Mouse (Mus musculus) liver, embryonic 15.5 days (tissue): ENCODE results near the gene Ncoa7. TPM values are rescaled to one million over a fixed set of nuclear protein-coding genes. Genes with fewer than 3 reads are reported as not detected.
"Not testable (repeated sequence)": the region's sequence is repeated elsewhere in the genome, so short reads cannot be mapped to it uniquely, and the experiment has no call there.

ENCODE experiments used
- ATAC-seq: fragments of 200-750 bp; cut with Nextera tagmentation; 2 replicates; pipeline ENCODE4 v1.8.0; 2017; ENCODE audit warnings: moderate number of reproducible peaks, mild to moderate bottlenecking, moderate library complexity; ENCODE audit not compliant: insufficient read depth
- H3K27ac ChIP-seq: fragments of 300-500 bp; sonication (generic); replicated peaks from 2 replicates; pipeline ENCODE4 v1.5.1; 2015; ENCODE audit warnings: mild to moderate bottlenecking, inconsistent platforms
- H3K27me3 ChIP-seq: fragments of 300-500 bp; sonication (generic); 2 replicates; pipeline ENCODE4 v1.6.1; 2015; ENCODE audit warnings: mild to moderate bottlenecking, inconsistent platforms
- H3K36me3 ChIP-seq: fragments of 300-500 bp; sonication (generic); replicated peaks from 2 replicates; pipeline ENCODE4 v1.6.1; 2015; ENCODE audit warnings: moderate library complexity, mild to moderate bottlenecking, inconsistent platforms
- H3K4me1 ChIP-seq: fragments of 300-500 bp; sonication (generic); replicated peaks from 2 replicates; pipeline ENCODE4 v1.6.1; 2015; ENCODE audit warnings: inconsistent platforms
- H3K4me2 ChIP-seq: fragments of 300-500 bp; sonication (generic); 2 replicates; pipeline ENCODE4 v1.6.1; 2015; ENCODE audit warnings: moderate library complexity, mild to moderate bottlenecking, inconsistent platforms
- H3K4me3 ChIP-seq: fragments of 300-500 bp; sonication (generic); replicated peaks from 2 replicates; pipeline ENCODE4 v1.5.1; 2015; ENCODE audit warnings: mild to moderate bottlenecking, inconsistent platforms
- H3K9ac ChIP-seq: fragments of 300-500 bp; sonication (generic); 2 replicates; pipeline ENCODE4 v1.6.1; 2015; ENCODE audit warnings: moderate library complexity, mild to moderate bottlenecking, inconsistent platforms
- H3K9me3 ChIP-seq: fragments of 300-500 bp; sonication (generic); replicated peaks from 2 replicates; pipeline ENCODE4 v1.6.1; 2016; ENCODE audit warnings: inconsistent platforms
- WGBS: fragments of 180-500 bp; shearing (Covaris S2); methylation state at CpG from one replicate; pipeline ENCODE4 v1.1.7; 2015; ENCODE audit warnings: mixed read lengths; ENCODE audit not compliant: insufficient replicate concordance; 5-methylcytosine and 5-hydroxymethylcytosine counted together
- polyA plus RNA-seq: library from polyadenylated mRNA; unstranded; fragments of >200 nt; fragmentation: Nextera tagmentation; extraction: Ambion mirVana; gene quantifications from 2 replicates; pipeline ENCODE4 v1.2.1, GENCODE M21; 2015

Ncoa7 gene
- polyA plus RNA-seq, 1 experiment from 2014 or later = 12.2 TPM

DNA sequence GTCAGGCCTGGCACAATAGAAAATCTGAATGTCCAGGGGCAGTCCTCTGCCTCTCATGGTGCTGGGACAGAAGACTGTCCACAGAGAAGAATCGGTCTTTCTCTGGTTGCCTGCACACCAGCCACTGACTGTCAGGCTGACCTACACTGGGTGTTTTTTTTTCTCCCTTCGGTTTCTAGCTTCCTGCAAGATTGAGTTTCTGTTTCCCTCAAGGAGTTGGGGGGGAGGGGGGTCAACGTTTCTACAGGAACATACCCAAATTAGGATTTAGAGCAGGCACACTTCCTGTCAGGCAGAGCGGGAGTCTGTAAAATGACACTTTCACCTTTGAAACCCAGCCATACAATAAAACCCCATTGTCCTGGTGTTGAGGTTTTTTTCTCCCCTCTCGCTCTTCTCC is 147.5 kb downstream of the Ncoa7 start:
- no peak for ATAC-seq
- peaks cover 52% of the 10 kb centered on the region for H3K36me3 ChIP-seq
- H3K9ac ChIP-seq = no peak overlapping the region
- no peaks in the 10 kb centered on the region for H3K9me3 ChIP-seq
- H3K4me3 ChIP-seq = peak overlapping the region; percentile 20; the same call in 1 of the 2 replicates
- H3K4me2 ChIP-seq = peak overlapping the region; percentile 33
- H3K27ac ChIP-seq = no peak overlapping the region
- WGBS = 12% methylated on average over 5 of the region's 5 CpGs
- H3K27me3 ChIP-seq = no peaks in the 10 kb centered on the region
- 0 out of 2 replicates have a peak, but pooled peaks cover 1% of the 10 kb centered on the region for H3K4me1 ChIP-seq

DNA sequence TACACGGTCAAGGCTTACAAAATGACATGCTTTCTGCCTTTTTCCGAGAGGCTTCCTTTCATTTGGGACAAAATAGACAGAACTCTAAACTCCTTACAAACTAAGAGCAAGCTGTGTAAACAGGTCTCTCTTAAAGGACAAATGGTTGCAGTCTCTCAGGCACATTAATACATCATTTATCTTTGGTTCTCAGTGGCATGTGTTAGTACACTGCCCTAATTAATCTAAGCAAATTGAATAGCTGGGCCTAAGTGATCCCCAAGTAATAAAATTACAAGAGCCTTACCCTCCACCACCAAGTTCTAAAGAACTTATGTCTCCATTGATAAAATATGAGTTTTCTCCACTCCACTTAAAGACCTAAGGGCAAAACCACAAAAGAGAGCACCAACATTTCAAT is 155.4 kb downstream of the Ncoa7 start:
- Histone ChIP-seq H3K36me3 (peaks cover 46% of the 10 kb centered on the region), H3K4me1 (no peaks in the 10 kb centered on the region), H3K9ac (no peak overlapping the region), H3K4me3 (no peak overlapping the region), H3K9me3 (no peaks in the 10 kb centered on the region), H3K27me3 (no peaks in the 10 kb centered on the region), H3K4me2 (no peak overlapping the region), H3K27ac (no peak overlapping the region)
- ATAC-seq = no peak
- WGBS = 71% methylated on average over 2 of the region's 2 CpGs

DNA sequence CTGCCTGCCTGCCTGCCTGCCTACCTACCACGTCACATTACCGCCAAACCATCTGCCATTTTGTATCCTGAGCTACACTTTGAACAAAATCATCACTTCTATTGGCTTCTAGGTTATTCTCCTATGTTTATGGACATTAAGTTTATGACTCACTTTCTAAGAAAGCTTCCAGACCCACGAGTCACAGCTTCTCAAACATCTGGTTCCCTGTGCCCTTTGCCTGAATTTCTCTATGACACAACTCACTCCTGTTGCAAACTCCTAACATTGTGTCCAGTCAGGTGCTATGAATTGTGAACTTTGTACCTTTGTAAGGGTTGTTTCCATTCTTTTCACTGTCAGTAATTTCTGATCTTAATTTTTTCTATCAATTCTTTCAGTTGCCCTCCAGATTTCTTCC is 164.9 kb downstream of the Ncoa7 start:
- Histone ChIP-seq H3K27ac (no peak overlapping the region), H3K9ac (no peak overlapping the region), H3K27me3 (no peaks in the 10 kb centered on the region), H3K4me3 (no peak overlapping the region), H3K4me2 (no peak overlapping the region), H3K9me3 (no peaks in the 10 kb centered on the region), H3K36me3 (no peaks in the 10 kb centered on the region), H3K4me1 (peaks cover 12% of the 10 kb centered on the region)
- ATAC-seq = no peak
- 60% methylated on average over 3 of the region's 3 CpGs for WGBS

DNA sequence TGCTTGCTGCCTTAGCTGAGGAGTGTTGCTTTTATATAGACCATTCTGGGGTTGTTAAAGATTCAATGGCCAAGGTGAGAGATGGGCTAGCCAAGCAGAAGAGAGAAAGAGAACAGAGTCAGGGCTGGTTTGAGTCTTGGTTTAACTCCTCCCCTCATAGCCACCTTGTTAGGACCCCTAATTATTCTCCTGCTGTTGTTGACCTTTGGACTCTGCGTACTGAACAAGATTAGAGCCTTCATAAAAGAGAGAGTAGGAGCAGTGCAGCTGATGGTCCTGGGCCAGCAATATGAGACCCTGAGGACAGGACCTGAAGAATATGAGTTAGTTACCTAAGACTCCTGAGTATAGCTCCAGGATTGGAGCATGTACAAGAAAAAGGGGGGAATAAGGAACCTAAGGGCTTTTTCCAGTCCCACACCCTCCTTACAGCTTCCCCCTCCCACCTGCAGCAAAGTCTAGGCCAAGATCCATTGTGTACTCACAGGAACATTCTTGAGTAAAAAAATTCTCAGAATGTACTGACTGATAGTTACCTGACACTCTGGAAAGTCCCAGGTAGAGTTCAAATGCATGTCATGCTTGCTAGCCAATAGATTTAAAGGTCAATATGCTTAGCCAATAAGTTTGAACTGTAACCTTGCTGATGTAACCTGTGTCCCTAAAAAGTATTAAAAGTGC is 166.5 kb downstream of the Ncoa7 start:
- not testable (repeated sequence) for H3K9ac ChIP-seq, H3K27me3 ChIP-seq, ATAC-seq, H3K27ac ChIP-seq, H3K36me3 ChIP-seq, H3K4me2 ChIP-seq, H3K4me3 ChIP-seq, H3K9me3 ChIP-seq
- peaks cover 28% of the 10 kb centered on the region for H3K4me1 ChIP-seq
- WGBS = 68% methylated on average over 1 of the region's 1 CpGs

DNA sequence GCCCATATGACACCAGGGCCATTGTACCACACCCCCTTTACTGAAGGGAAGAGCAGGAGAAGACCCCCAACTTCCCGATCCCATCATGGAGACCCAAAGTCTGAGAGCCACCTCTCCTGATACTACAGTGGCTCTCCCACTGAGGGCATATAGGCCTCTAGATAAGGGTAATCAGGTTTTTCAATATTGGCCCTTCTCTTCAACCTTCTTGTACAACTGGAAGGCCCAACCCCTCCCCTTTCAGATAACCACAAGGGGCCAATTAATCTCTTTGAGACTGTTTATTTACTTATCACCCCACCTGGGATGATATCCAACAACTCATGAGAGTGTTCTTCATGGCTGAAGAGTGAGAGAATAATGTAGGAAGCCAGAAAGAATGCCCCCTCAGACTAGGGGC is 170.4 kb downstream of the Ncoa7 start:
- WGBS = 66% methylated on average over 1 of the region's 1 CpGs
- Histone ChIP-seq H3K4me3 (no peak overlapping the region), H3K9ac (no peak overlapping the region), H3K4me2 (peak overlapping the region; percentile 28), H3K36me3 (no peaks in the 10 kb centered on the region), H3K9me3 (no peaks in the 10 kb centered on the region), H3K27ac (0 out of 2 replicates have a peak overlapping the region, but pooled peaks have one; percentile 12), H3K27me3 (no peaks in the 10 kb centered on the region), H3K4me1 (peaks cover 42% of the 10 kb centered on the region)
- peak; percentile 75 for ATAC-seq

DNA sequence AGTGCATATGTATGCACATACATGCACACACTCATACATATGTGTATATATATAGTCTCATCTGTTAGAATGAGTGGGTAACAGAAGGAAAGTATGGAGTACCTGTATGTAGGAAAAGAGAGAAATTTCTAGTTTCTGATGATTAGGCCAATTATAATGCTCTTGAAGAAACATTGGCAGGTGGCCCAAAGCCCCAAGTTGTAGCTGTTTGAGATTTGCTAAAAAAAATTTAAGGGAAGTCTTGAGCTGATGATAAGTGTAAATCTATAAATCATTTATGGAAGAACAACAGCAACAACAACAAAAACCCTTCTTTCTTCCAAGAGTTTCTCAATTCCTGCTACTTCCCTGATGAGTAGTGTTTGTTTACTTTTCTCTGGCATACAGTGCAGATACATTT is 173.1 kb downstream of the Ncoa7 start:
- ATAC-seq = no peak
- Histone ChIP-seq H3K9ac (no peak overlapping the region), H3K4me1 (peaks cover 42% of the 10 kb centered on the region)

DNA sequence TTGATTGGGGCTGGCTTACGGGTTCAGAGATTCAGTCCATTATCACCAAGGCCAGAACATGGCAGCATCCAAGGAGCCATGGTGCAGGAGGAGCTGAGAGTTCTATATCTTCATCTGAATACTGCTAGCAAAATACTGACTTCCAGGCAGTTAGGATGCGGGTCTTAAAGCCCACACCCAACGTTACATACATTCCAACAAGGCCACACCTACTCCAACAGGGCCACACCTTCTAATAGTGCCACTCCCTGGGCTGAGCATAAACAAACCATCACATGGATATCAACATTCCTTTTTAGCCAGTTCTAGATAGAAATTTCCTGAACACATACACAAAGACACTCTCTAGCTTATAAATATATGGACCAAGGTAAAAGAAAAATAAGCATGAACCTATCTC is 173.6 kb downstream of the Ncoa7 start, which contains the start of gene Hint3:
TSS of gene Hint3 (minus strand) at position 120 of the 400 bp plus-strand sequence.
- H3K4me3 ChIP-seq = no peak within 1 kb of the TSS
- H3K36me3 ChIP-seq = no peaks in the 10 kb centered on the region
- H3K9me3 ChIP-seq = no peaks in the 10 kb centered on the region
- no peaks in the 10 kb centered on the region for H3K27me3 ChIP-seq
- H3K4me1 ChIP-seq = peaks cover 42% of the 10 kb centered on the region
- H3K27ac ChIP-seq = no peak within 1 kb of the TSS; the same call in 1 of the 2 replicates
- no peak within 1 kb of the TSS for H3K4me2 ChIP-seq
- no peak for ATAC-seq
- no peak within 1 kb of the TSS for H3K9ac ChIP-seq
- 66% methylated on average over 3 of the region's 3 CpGs for WGBS

More for the DNA sequence above, 173.1 kb downstream of the Ncoa7 start:
- no peak overlapping the region for H3K4me3 ChIP-seq
- H3K36me3 ChIP-seq = no peaks in the 10 kb centered on the region
- H3K9me3 ChIP-seq = no peaks in the 10 kb centered on the region
- no peaks in the 10 kb centered on the region for H3K27me3 ChIP-seq
- no peak overlapping the region for H3K4me2 ChIP-seq
- no peak overlapping the region; the same call in 1 of the 2 replicates for H3K27ac ChIP-seq

DNA sequence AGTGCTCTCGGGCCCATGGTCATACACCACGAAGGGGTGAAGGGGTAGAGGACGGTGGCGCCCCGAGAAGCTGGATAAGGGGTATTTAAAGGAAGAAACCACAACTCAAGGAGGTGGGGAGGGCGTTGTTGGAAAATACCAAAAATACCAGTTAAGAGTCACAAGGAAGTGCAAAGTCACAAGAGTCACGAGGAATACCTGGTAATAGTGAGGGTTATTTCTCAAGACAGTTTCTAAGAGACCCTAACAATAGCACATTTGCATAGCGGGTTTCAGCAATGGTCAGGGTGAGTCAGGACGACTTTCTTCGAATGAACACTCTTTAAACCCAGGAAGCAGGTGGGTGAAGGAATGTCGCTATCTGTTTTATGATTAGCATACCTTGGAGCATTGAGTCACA is 174.7 kb downstream of the Ncoa7 start:
- not testable (repeated sequence) for H3K4me3 ChIP-seq, H3K27ac ChIP-seq, H3K9ac ChIP-seq, H3K9me3 ChIP-seq, ATAC-seq, H3K4me2 ChIP-seq, H3K27me3 ChIP-seq, H3K36me3 ChIP-seq
- H3K4me1 ChIP-seq = peaks cover 31% of the 10 kb centered on the region
- 78% methylated on average over 11 of the region's 11 CpGs for WGBS

DNA sequence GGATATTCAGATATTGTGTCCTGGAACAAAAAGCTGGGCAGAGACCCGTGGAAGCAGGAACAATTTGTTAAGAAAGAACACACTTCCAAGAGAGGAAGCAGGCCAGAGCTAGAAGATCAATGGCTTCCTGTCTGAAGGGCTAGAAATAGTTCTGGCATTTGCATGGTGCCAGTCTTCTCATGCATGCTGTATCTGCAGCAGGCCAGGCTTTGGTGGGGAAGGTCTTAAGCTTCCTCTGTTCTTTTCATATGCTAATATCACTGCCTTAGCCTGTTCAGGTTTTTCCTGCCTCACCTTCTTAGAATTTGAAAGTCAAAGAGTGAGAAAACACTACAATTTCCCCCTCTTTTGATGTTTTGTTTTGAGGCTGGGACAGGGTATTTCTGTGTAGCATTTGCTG is 175.6 kb downstream of the Ncoa7 start:
- no peak for ATAC-seq
- Histone ChIP-seq H3K36me3 (no peaks in the 10 kb centered on the region), H3K27ac (no peak overlapping the region), H3K4me2 (no peak overlapping the region), H3K27me3 (no peaks in the 10 kb centered on the region), H3K9ac (no peak overlapping the region), H3K9me3 (no peaks in the 10 kb centered on the region), H3K4me1 (peaks cover 24% of the 10 kb centered on the region), H3K4me3 (no peak overlapping the region)
- WGBS = 9% methylated on average over 1 of the region's 1 CpGs

DNA sequence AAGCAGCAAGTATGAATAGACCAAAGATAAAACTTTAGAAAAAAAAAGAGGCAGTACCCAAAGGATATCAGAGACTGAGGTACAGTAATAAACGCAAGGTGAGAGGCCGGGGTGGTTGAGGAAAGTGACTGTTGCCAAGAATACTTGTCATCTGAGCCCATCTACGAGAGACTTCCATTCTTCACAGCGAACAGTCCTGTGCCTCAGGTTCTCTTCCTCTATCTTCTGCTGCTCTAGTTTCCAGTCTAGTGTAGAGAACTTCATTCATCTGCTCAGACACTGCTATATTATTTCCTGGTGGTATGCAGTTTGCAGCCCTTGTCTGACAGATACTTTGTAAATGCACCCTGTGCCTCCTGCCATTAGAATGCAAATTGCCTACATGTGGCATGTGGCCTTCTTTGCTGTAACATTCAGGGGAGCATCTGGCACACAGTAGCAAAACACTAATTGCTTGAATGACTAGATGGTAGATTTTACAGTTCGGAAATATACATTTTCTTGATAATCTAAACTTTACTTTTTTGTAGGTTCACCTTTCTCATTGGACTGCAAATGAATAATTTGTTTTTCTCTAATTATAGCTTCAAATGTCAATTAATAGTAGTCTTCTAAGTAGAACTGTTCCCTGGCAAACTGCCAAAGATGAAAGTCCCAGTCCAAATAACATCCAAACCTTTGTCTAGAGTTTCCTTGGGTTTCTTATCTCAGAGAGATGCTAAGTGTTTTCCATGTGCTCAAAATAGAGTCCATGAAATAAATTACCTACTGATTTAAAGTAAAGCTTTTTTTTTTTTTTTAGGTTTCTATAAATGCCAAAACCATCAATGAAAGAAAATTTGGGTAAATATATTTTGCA is 178.7 kb downstream of the Ncoa7 start:
- Histone ChIP-seq H3K9ac (no peak overlapping the region), H3K4me1 (peaks cover 2% of the 10 kb centered on the region), H3K4me3 (no peak overlapping the region), H3K27me3 (peaks cover 7% of the 10 kb centered on the region; the same call in 1 of the 2 replicates), H3K27ac (no peak overlapping the region), H3K4me2 (no peak overlapping the region), H3K36me3 (no peaks in the 10 kb centered on the region), H3K9me3 (no peaks in the 10 kb centered on the region)
- WGBS = 58% methylated on average over 5 of the region's 5 CpGs
- ATAC-seq = no peak

DNA sequence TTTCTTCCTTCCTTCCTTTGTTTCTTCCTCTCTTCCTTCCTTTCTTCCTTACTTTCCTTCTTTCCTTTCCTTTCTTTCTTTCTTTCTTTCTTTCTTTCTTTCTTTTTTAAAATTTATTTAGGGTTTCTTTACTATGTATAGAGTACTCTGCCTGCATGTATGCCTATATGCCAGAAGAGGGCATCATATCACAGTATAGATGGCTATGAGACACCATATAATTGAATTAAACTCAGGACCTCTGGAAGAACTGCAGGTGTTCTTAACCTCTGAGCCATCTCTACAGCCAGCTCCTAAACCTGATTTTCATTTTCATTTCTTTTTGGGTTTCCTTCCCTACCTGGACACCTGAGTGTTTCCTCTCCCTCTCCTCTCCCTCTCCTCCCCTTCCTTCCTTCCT is 180.2 kb downstream of the Ncoa7 start:
- H3K9ac ChIP-seq = no peak overlapping the region
- no peak overlapping the region for H3K4me2 ChIP-seq
- H3K9me3 ChIP-seq = no peaks in the 10 kb centered on the region
- ATAC-seq = no peak
- H3K27ac ChIP-seq = no peak overlapping the region
- H3K36me3 ChIP-seq = no peaks in the 10 kb centered on the region
- peaks cover 7% of the 10 kb centered on the region; the same call in 1 of the 2 replicates for H3K27me3 ChIP-seq
- H3K4me3 ChIP-seq = no peak overlapping the region
- H3K4me1 ChIP-seq = peaks cover 3% of the 10 kb centered on the region; the same call in 1 of the 2 replicates
